Mouse (Mus musculus): ENCODE measurements around the gene Cad. TPM values are rescaled to one million over a fixed set of nuclear protein-coding genes. Genes with fewer than 3 reads are reported as not detected.
"Not testable (repeated sequence)": the region's sequence is repeated elsewhere in the genome, so short reads cannot be mapped to it uniquely, and the experiment has no call there.

Gene Cad
- polyA plus RNA-seq (2015; fragmentation: Nextera tagmentation; extraction: Ambion mirVana), result 25.1 and 26.3 TPM in 2 replicates

- H3K4me2 ChIP-seq, result peak within 1 kb of the TSS; percentile 82
- WGBS, result under 1% methylated on average over 63 of the region's 64 CpGs
- ATAC-seq (ENCODE audit: insufficient number of reproducible peaks, low FRiP score, low TSS enrichment, low read depth), result peak; percentile 98
Measured at GRCm38 (mm10) chr5:31054261-31055215, at the start of gene Cad. TSS of gene Cad (plus strand) at chr5:31054780.

DNA sequence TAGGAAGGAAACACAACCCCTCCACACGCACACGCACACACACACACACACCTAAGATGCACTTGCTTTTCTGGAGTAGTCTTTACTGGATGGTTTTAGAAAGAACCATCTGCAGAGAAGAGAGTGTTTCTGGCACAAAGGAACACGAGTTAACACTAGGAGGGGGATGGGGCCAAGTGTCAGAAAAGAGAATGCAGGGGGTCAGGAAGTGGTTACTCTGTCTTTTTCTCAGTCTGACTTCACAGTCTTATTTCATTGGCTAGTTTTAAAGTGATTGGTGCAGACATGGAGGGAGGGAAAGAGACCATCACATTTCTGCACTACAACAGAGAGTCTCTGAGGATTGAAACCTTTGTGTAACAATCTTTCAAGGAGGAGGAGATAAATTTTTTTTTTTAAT is 41.8 kb upstream of the Cad start:
- 60% methylated on average over 3 of the region's 3 CpGs for WGBS
- no peak overlapping the region for H3K9ac ChIP-seq
- no peaks in the 10 kb centered on the region for H3K27me3 ChIP-seq
- no peak overlapping the region for H3K4me2 ChIP-seq
- H3K4me3 ChIP-seq, result no peak overlapping the region
- H3K4me1 ChIP-seq, result no peaks in the 10 kb centered on the region
- H3K36me3 ChIP-seq, result no peaks in the 10 kb centered on the region
- ATAC-seq (ENCODE audit: insufficient number of reproducible peaks, low FRiP score, low TSS enrichment, low read depth), result no peak
- H3K27ac ChIP-seq, result no peak overlapping the region
- H3K9me3 ChIP-seq, result no peaks in the 10 kb centered on the region

More at GRCm38 (mm10) chr5:31054261-31055215, at the start of gene Cad:
- Histone ChIP-seq H3K4me1 (peaks cover 19% of the 10 kb centered on the region), H3K27ac (peak within 1 kb of the TSS; percentile 88), H3K27me3 (no peaks in the 10 kb centered on the region), H3K9ac (peak within 1 kb of the TSS; percentile 69), H3K36me3 (peaks cover 31% of the 10 kb centered on the region), H3K9me3 (no peaks in the 10 kb centered on the region), H3K4me3 (peak within 1 kb of the TSS; percentile 70)

- Histone ChIP-seq H3K36me3 (no peaks in the 10 kb centered on the region), H3K4me2 (no peak overlapping the region), H3K9me3 (no peaks in the 10 kb centered on the region), H3K27me3 (no peaks in the 10 kb centered on the region), H3K27ac (no peak overlapping the region), H3K9ac (no peak overlapping the region), H3K4me1 (no peaks in the 10 kb centered on the region), H3K4me3 (no peak overlapping the region)
- WGBS, result 55% methylated on average over 2 of the region's 2 CpGs
- ATAC-seq (ENCODE audit: insufficient number of reproducible peaks, low FRiP score, low TSS enrichment, low read depth), result no peak
Measured at GRCm38 (mm10) chr5:31015913-31016312, 38.7 kb upstream of the Cad start.

DNA sequence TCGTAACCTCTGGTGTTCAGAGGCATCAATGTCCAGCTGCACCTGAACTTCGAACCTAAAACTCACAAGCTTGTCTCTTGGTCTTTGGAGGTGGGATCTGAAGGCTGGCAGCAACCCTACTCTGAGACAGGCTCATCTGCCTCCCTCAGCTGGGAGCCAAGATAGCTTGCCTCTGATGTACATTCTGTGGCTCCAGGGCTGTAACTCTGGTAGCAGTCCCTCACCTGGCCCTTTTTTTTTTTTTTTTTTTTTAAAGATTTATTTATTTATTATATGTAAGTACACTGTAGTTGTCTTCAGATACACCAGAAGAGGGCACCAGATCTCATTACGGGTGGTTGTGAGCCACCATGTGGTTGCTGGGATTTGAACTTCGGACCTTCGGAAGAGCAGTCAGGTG is 32.8 kb upstream of the Cad start:
- not testable (repeated sequence) for H3K9ac ChIP-seq; H3K27me3 ChIP-seq; H3K36me3 ChIP-seq; H3K4me2 ChIP-seq; H3K4me1 ChIP-seq; H3K9me3 ChIP-seq; H3K4me3 ChIP-seq; H3K27ac ChIP-seq; ATAC-seq (ENCODE audit: insufficient number of reproducible peaks, low FRiP score, low TSS enrichment, low read depth)
- WGBS, result 85% methylated on average over 5 of the region's 5 CpGs

GRCm38 (mm10) chr5:31022690-31023089 is 31.9 kb upstream of the Cad start:
- Histone ChIP-seq H3K4me1 (peaks cover 4% of the 10 kb centered on the region), H3K4me3 (no peak overlapping the region), H3K4me2 (no peak overlapping the region), H3K36me3 (no peaks in the 10 kb centered on the region), H3K9ac (no peak overlapping the region), H3K27me3 (no peaks in the 10 kb centered on the region), H3K9me3 (no peaks in the 10 kb centered on the region), H3K27ac (no peak overlapping the region)
- ATAC-seq (ENCODE audit: insufficient number of reproducible peaks, low FRiP score, low TSS enrichment, low read depth), result no peak
- 23% methylated on average over 1 of the region's 1 CpGs for WGBS

GRCm38 (mm10) chr5:31023254-31023653 is 31.3 kb upstream of the Cad start:
- Histone ChIP-seq H3K4me2 (no peak overlapping the region), H3K36me3 (no peaks in the 10 kb centered on the region), H3K27me3 (no peaks in the 10 kb centered on the region), H3K4me1 (peaks cover 4% of the 10 kb centered on the region), H3K27ac (no peak overlapping the region), H3K4me3 (no peak overlapping the region), H3K9me3 (no peaks in the 10 kb centered on the region), H3K9ac (no peak overlapping the region)
- 28% methylated on average over 4 of the region's 4 CpGs for WGBS
- peak; percentile 35; the same call in 1 of the 2 replicates for ATAC-seq (ENCODE audit: insufficient number of reproducible peaks, low FRiP score, low TSS enrichment, low read depth)

DNA sequence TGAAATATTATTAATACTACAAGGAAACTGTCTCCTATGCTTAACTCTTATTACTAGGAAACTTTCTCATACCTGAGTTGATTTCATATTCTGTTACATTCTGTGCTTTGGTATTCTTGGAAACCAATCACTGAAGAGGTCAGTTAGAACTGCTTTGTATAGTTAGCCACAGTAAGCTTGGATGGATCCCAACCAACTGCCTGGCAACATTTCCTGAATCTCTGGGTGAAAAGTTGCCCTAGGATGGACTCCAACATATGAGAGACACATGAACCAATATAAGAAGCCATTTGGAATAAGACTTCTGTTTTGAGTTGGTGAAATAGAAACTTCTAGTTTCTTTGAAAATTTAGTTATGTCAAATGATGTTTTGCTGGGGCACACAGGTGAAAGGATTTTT is 29.9 kb upstream of the Cad start:
- Histone ChIP-seq H3K27me3 (no peaks in the 10 kb centered on the region), H3K4me2 (no peak overlapping the region), H3K4me3 (no peak overlapping the region), H3K9me3 (no peaks in the 10 kb centered on the region), H3K36me3 (no peaks in the 10 kb centered on the region), H3K27ac (no peak overlapping the region), H3K4me1 (peaks cover 4% of the 10 kb centered on the region), H3K9ac (no peak overlapping the region)
- ATAC-seq (ENCODE audit: insufficient number of reproducible peaks, low FRiP score, low TSS enrichment, low read depth), result no peak

DNA sequence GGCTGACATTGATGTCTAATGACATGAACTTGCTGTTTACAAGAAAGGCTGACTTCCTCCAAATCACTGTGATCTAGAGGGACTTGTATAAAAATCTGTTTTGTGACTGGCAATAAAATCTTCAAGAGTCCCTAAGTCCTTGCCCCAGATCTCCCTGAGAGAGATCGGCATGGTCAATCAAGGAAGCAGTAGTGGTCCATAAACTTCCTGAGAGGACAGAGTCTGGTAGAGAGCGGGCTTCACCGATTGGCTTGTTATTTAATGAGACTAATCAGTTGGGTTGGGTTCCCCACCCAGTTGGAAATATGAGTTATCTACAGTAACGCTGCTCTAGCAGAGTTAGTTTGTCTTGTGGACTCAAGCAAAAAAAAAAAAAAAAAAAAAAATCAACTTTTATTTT is 23.7 kb upstream of the Cad start:
- H3K4me2 ChIP-seq, result no peak overlapping the region
- H3K4me1 ChIP-seq, result no peaks in the 10 kb centered on the region
- no peak overlapping the region for H3K4me3 ChIP-seq
- no peaks in the 10 kb centered on the region for H3K36me3 ChIP-seq
- 44% methylated on average over 4 of the region's 4 CpGs for WGBS
- ATAC-seq (ENCODE audit: insufficient number of reproducible peaks, low FRiP score, low TSS enrichment, low read depth), result no peak
- H3K27ac ChIP-seq, result no peak overlapping the region
- no peaks in the 10 kb centered on the region for H3K9me3 ChIP-seq
- no peak overlapping the region for H3K9ac ChIP-seq
- H3K27me3 ChIP-seq, result no peaks in the 10 kb centered on the region

DNA sequence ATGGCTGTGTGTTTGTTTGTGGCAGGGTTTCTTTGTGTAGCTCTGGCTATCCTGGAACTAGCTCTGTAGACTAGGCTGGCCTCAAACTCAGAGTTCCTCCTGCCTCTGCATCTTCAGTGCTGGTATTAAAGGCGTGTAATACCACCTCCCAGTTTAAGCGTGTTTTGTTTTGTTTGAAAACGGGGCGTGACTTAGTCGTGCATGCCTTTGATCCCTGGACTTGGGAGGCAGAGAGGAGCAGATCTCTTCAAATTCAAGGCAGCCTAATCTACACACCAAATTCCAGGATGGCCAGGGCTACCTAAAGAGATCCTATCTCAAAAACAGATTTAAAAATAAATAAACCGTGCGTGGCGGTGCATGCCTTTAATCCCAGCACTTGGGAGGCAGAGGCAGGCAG is 23.1 kb upstream of the Cad start:
- H3K27ac ChIP-seq, result no peak overlapping the region

GRCm38 (mm10) chr5:31034669-31035068 is 19.9 kb upstream of the Cad start:
- Histone ChIP-seq H3K36me3 (peaks cover 24% of the 10 kb centered on the region), H3K9ac (no peak overlapping the region), H3K4me1 (no peaks in the 10 kb centered on the region), H3K4me2 (no peak overlapping the region), H3K4me3 (no peak overlapping the region), H3K27ac (no peak overlapping the region), H3K27me3 (no peaks in the 10 kb centered on the region), H3K9me3 (no peaks in the 10 kb centered on the region)
- ATAC-seq (ENCODE audit: insufficient number of reproducible peaks, low FRiP score, low TSS enrichment, low read depth), result no peak
- WGBS, result 88% methylated on average over 6 of the region's 6 CpGs

More for the DNA sequence above, 23.1 kb upstream of the Cad start:
- Histone ChIP-seq H3K4me1 (no peaks in the 10 kb centered on the region), H3K36me3 (peaks cover 2% of the 10 kb centered on the region; the same call in 1 of the 2 replicates), H3K27me3 (no peaks in the 10 kb centered on the region), H3K4me2 (no peak overlapping the region), H3K4me3 (no peak overlapping the region), H3K9me3 (no peaks in the 10 kb centered on the region), H3K9ac (no peak overlapping the region)
- 88% methylated on average over 8 of the region's 8 CpGs for WGBS
- no peak for ATAC-seq (ENCODE audit: insufficient number of reproducible peaks, low FRiP score, low TSS enrichment, low read depth)

- peaks cover 38% of the 10 kb centered on the region for H3K36me3 ChIP-seq
- H3K4me3 ChIP-seq; ATAC-seq (ENCODE audit: insufficient number of reproducible peaks, low FRiP score, low TSS enrichment, low read depth); H3K4me1 ChIP-seq; H3K27ac ChIP-seq; H3K9me3 ChIP-seq; H3K27me3 ChIP-seq; H3K4me2 ChIP-seq; H3K9ac ChIP-seq: not testable (repeated sequence)
- 84% methylated on average over 11 of the region's 11 CpGs for WGBS
Measured at GRCm38 (mm10) chr5:31036556-31036955, 18.0 kb upstream of the Cad start.

GRCm38 (mm10) chr5:31038171-31038845 is 16.3 kb upstream of the Cad start:
- H3K36me3 ChIP-seq, result peaks cover 51% of the 10 kb centered on the region
- no peak for ATAC-seq (ENCODE audit: insufficient number of reproducible peaks, low FRiP score, low TSS enrichment, low read depth)

More at GRCm38 (mm10) chr5:31038171-31038845, 16.3 kb upstream of the Cad start:
- Histone ChIP-seq H3K9me3 (no peaks in the 10 kb centered on the region), H3K27me3 (no peaks in the 10 kb centered on the region), H3K4me2 (no peak overlapping the region), H3K9ac (no peak overlapping the region), H3K4me1 (no peaks in the 10 kb centered on the region), H3K27ac (no peak overlapping the region), H3K4me3 (no peak overlapping the region)
- 87% methylated on average over 7 of the region's 7 CpGs for WGBS

Data from limb, embryonic 15.5 days (tissue).